In genomic region chr4:40064457-40064836, GRCm38 (mm10) we compare ENCODE assay signal across 14 mouse cellular contexts.
A peak's percentile ranks its signal among the peaks of the same experiment; 100 is the strongest.
DNase-seq lines count a peak whose midpoint lies in the region; ATAC-seq and TF ChIP-seq lines count a peak whose summit lies in the region.
"Had no signal": no experiment of that assay in that cellular context is flagged by ENCODE, and none has a peak within 500 bp of the region (broad histone marks: within the 10 kb centered on the region; RNA-seq: fewer than 3 reads in every experiment).

No protein-coding gene starts in this region.

- H3K4me1 ChIP-seq in kidney, postnatal 0 days (replicated peaks; ENCODE audit: insufficient read depth, low read length): no peaks in the 10 kb centered on the region
- H3K4me1 ChIP-seq in forebrain, embryonic 16.5 days (replicated peaks; ENCODE audit: control insufficient read depth, insufficient read depth, low read length): no peaks in the 10 kb centered on the region; the same call in 1 of the 2 replicates
- H3K4me1 ChIP-seq in neural tube, embryonic 12.5 days: no peaks in the 10 kb centered on the region; the same call in 1 of the 2 replicates
- H3K4me1 ChIP-seq: embryonic facial prominence, embryonic 13.5 days; heart, embryonic 12.5 days; lung, embryonic 15.5 days; midbrain, embryonic 12.5 days had no signal

- H3K27ac ChIP-seq in kidney, postnatal 0 days: no peak overlapping the region
- H3K27ac ChIP-seq in forebrain, embryonic 16.5 days (ENCODE audit: low read length): peak overlapping the region; percentile 25
- H3K27ac ChIP-seq in neural tube, embryonic 12.5 days: no peak overlapping the region
- H3K27ac ChIP-seq: embryonic facial prominence, embryonic 13.5 days; lung, embryonic 15.5 days; midbrain, embryonic 12.5 days; stomach, postnatal 0 days had no signal

- peak; percentile 82; the same call in 1 of the 2 replicates for ATAC-seq in kidney, postnatal 0 days (replicated peaks; ENCODE audit: low FRiP score, low read depth)
- ATAC-seq in forebrain, embryonic 16.5 days: peak; percentile 92
- 0 out of 2 replicates have a peak, but pooled peaks have one; percentile 53 for ATAC-seq in neural tube, embryonic 12.5 days (ENCODE audit: low FRiP score, low read depth)
- ATAC-seq: inflammation-experienced regulatory T-cells, adult 6 months had no signal

- no peak overlapping the region for H3K4me3 ChIP-seq in kidney, postnatal 0 days (replicated peaks; ENCODE audit: low read depth, low read length)
- no peak overlapping the region for H3K4me3 ChIP-seq in forebrain, embryonic 16.5 days (replicated peaks; ENCODE audit: low read length)
- no peak overlapping the region for H3K4me3 ChIP-seq in neural tube, embryonic 12.5 days
- H3K4me3 ChIP-seq: embryonic facial prominence, embryonic 13.5 days; heart, embryonic 12.5 days; lung, embryonic 15.5 days; midbrain, embryonic 12.5 days had no signal

- no peak overlapping the region for H3K9ac ChIP-seq in kidney, postnatal 0 days (ENCODE audit: low read depth, low read length)
- no peak overlapping the region for H3K9ac ChIP-seq in forebrain, embryonic 16.5 days (replicated peaks; ENCODE audit: low read depth, low read length)
- no peak overlapping the region for H3K9ac ChIP-seq in neural tube, embryonic 12.5 days
- H3K9ac ChIP-seq: embryonic facial prominence, embryonic 13.5 days; heart, embryonic 12.5 days; lung, embryonic 15.5 days; midbrain, embryonic 12.5 days had no signal

- TF ChIP-seq CTCF in kidney, postnatal 0 days (IDR thresholded peaks at IDR 0.05; ENCODE audit: low read depth): no peak

- 32% methylated on average over 9 of the region's 9 CpGs for WGBS in kidney, postnatal 0 days
- WGBS in forebrain, embryonic 16.5 days: 46% methylated on average over 9 of the region's 9 CpGs
- 69% methylated on average over 9 of the region's 9 CpGs for WGBS in neural tube, embryonic 12.5 days

- H3K9me3 ChIP-seq in kidney, postnatal 0 days (replicated peaks; ENCODE audit: low read length): no peaks in the 10 kb centered on the region; the same call in 1 of the 2 replicates
- no peaks in the 10 kb centered on the region for H3K9me3 ChIP-seq in forebrain, embryonic 16.5 days (ENCODE audit: control insufficient read depth, low read length)
- H3K9me3 ChIP-seq in neural tube, embryonic 12.5 days: no peaks in the 10 kb centered on the region
- H3K9me3 ChIP-seq: embryonic facial prominence, embryonic 13.5 days; midbrain, embryonic 12.5 days had no signal

- DNase-seq in kidney, postnatal 0 days (ENCODE audit: low spot score): no peak
- DNase-seq in kidney, adult 18-20 months: no peak
- DNase-seq in embryo, embryonic 11 days: peak; percentile 40
- no peak for DNase-seq in lung, adult 18-20 months
- no peak for DNase-seq in thymus, postnatal 36 days
- DNase-seq: cerebellum, adult 11 months had no signal

- no peak overlapping the region for H3K4me2 ChIP-seq in kidney, postnatal 0 days (ENCODE audit: low read length)
- no peak overlapping the region for H3K4me2 ChIP-seq in forebrain, embryonic 16.5 days (ENCODE audit: low read length)
- no peak overlapping the region for H3K4me2 ChIP-seq in neural tube, embryonic 12.5 days (replicated peaks)
- H3K4me2 ChIP-seq: embryonic facial prominence, embryonic 13.5 days; heart, embryonic 12.5 days; lung, embryonic 15.5 days; midbrain, embryonic 12.5 days had no signal

- H3K36me3 ChIP-seq in kidney, postnatal 0 days (ENCODE audit: insufficient read depth, low read length): no peaks in the 10 kb centered on the region
- H3K36me3 ChIP-seq in forebrain, embryonic 16.5 days (ENCODE audit: control insufficient read depth, insufficient read depth): no peaks in the 10 kb centered on the region
- H3K36me3 ChIP-seq in neural tube, embryonic 12.5 days: no peaks in the 10 kb centered on the region
- H3K36me3 ChIP-seq: embryonic facial prominence, embryonic 13.5 days; heart, embryonic 12.5 days; lung, embryonic 15.5 days; midbrain, embryonic 12.5 days had no signal

- no peaks in the 10 kb centered on the region for H3K27me3 ChIP-seq in kidney, postnatal 0 days (ENCODE audit: insufficient read depth, low read length)
- no peaks in the 10 kb centered on the region for H3K27me3 ChIP-seq in forebrain, embryonic 16.5 days (replicated peaks; ENCODE audit: control insufficient read depth, insufficient read depth, low read length)
- no peaks in the 10 kb centered on the region for H3K27me3 ChIP-seq in neural tube, embryonic 12.5 days (replicated peaks)
- H3K27me3 ChIP-seq: embryonic facial prominence, embryonic 13.5 days; heart, embryonic 12.5 days; lung, embryonic 15.5 days; midbrain, embryonic 12.5 days had no signal
